Mouse (Mus musculus) spleen, adult 2 months (tissue): ENCODE measurements at regions not wholly inside any gene's neighbourhood (a gene's known extent, or its start where the extent isn't known, plus 50 kb on each side); places are given as distances from the start of the nearest gene placed in this dataset.

Source experiments
- CTCF ChIP-seq: fragments of 200-500 bp; IDR thresholded peaks from 2 replicates; pipeline ENCODE4 v1.5.1; 2011; ENCODE audit warnings: mild to moderate bottlenecking, inconsistent platforms; ENCODE audit not compliant: insufficient read depth, insufficient read length, insufficient replicate concordance; ENCODE audit errors: extremely low read depth
- POLR2A ChIP-seq: fragments of 200-500 bp; IDR thresholded peaks from 2 replicates; pipeline ENCODE4 v1.6.1; 2011; ENCODE audit warnings: low read depth, low read length, inconsistent platforms

- TF ChIP-seq CTCF, result no peak
- TF ChIP-seq POLR2A, result no peak
Measured at GRCm38 (mm10) chr7:72905891-72906290, 469.4 kb upstream of the Rgma start.
